Mouse (Mus musculus): Measurements from ENCODE around the gene Hmcn1. TPM values are rescaled to one million over a fixed set of nuclear protein-coding genes. Genes with fewer than 3 reads are reported as not detected.
A peak's percentile ranks its signal among the peaks of the same experiment; 100 is the strongest.

The Hmcn1 gene
- polyA plus RNA-seq, 2 experiments, result 35.3 to 80.4 TPM

DNA sequence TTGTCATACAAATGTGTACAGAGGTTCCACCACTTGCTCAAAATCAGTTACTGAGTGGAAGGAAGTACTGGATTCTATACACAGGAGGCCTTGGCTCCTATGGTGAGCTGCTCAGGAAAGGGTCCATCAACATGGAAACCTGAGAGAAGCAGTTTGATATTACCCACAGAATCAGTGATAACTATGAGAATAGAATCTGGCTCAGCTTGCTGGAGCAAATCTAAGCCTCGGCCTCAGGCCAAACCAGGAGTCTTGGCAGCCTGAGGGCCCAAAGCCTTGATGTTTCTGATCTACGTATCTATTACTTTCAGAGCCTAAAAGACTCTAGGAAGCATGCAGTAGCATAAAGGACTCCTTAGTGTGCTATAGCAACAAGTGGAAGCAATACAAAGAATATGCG lies 220.3 kb downstream of the Hmcn1 start:
- 84% methylated on average over 3 of the region's 3 CpGs for WGBS
- TF ChIP-seq POLR2A (IDR thresholded peaks at IDR 0.05; ENCODE audit: borderline replicate concordance, extremely low read depth, insufficient read depth, insufficient read length), result no peak
- Histone ChIP-seq H3K36me3 (ENCODE audit: control insufficient read depth, insufficient read depth, low read length) (no peaks in the 10 kb centered on the region; the same call in 1 of the 2 replicates), H3K4me3 (replicated peaks; ENCODE audit: low read length) (no peak overlapping the region), H3K9me3 (ENCODE audit: control insufficient read depth, low read length) (no peaks in the 10 kb centered on the region), H3K27me3 (ENCODE audit: control insufficient read depth, insufficient read depth, low read length) (no peaks in the 10 kb centered on the region), H3K4me2 (replicated peaks; ENCODE audit: low read depth, low read length, severe bottlenecking) (no peak overlapping the region), H3K4me1 (ENCODE audit: control insufficient read depth, insufficient read depth, low read length) (peaks cover 24% of the 10 kb centered on the region), H3K27ac (replicated peaks; ENCODE audit: low read depth, low read length) (no peak overlapping the region), H3K9ac (ENCODE audit: low read depth, low read length, severe bottlenecking) (no peak overlapping the region)
- ATAC-seq (ENCODE audit: low FRiP score, low read depth) (no peak), DNase-seq (ENCODE audit: low spot score) (no peak)

DNA sequence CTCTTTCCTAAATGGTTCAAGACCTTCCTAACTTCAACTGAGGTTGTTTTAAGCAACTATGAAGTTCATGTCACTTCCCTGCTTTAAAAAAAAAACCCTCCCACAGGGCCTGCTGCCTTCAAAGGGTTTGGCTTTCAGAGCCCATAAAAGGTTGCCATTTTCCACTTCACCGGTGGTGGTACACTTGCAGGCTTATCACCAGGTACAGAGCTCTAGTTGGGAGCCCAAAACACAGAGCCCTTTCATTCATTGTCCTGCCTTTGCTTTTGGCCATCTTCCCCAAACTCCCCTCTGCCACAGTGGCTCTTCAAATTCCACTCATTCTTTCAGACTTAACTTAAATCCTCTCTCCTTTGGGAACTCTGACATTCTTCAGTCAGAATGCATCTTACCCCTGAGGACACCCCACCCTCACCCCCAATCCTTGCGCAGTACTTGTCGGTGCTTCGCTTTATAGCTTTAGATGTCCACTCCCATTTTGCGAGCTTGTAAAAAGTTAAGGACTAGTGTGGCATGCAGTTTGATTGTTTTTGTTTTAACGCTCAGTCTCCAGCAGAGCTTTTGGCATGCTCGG lies 222.2 kb downstream of the Hmcn1 start:
- H3K4me2 ChIP-seq (replicated peaks; ENCODE audit: low read depth, low read length, severe bottlenecking), result peak overlapping the region; percentile 28; the same call in 1 of the 2 replicates
- ATAC-seq (ENCODE audit: low FRiP score, low read depth), result peak; percentile 45
- 11% methylated on average over 7 of the region's 7 CpGs for WGBS

GRCm38 (mm10) chr1:150769836-150770235 lies 223.4 kb downstream of the Hmcn1 start:
- Histone ChIP-seq H3K4me3 (replicated peaks; ENCODE audit: low read length) (no peak overlapping the region), H3K27me3 (ENCODE audit: control insufficient read depth, insufficient read depth, low read length) (no peaks in the 10 kb centered on the region), H3K4me1 (ENCODE audit: control insufficient read depth, insufficient read depth, low read length) (peaks cover 20% of the 10 kb centered on the region), H3K9ac (ENCODE audit: low read depth, low read length, severe bottlenecking) (no peak overlapping the region), H3K4me2 (replicated peaks; ENCODE audit: low read depth, low read length, severe bottlenecking) (no peak overlapping the region), H3K36me3 (ENCODE audit: control insufficient read depth, insufficient read depth, low read length) (no peaks in the 10 kb centered on the region; the same call in 1 of the 2 replicates), H3K27ac (replicated peaks; ENCODE audit: low read depth, low read length) (no peak overlapping the region), H3K9me3 (ENCODE audit: control insufficient read depth, low read length) (no peaks in the 10 kb centered on the region)
- DNase-seq (ENCODE audit: low spot score) (peak; percentile 54), ATAC-seq (ENCODE audit: low FRiP score, low read depth) (peak; percentile 48; the same call in 1 of the 2 replicates)
- WGBS, result 16% methylated on average over 2 of the region's 2 CpGs
- TF ChIP-seq POLR2A (IDR thresholded peaks at IDR 0.05; ENCODE audit: borderline replicate concordance, extremely low read depth, insufficient read depth, insufficient read length), result no peak

More for the DNA sequence above, 222.2 kb downstream of the Hmcn1 start:
- Histone ChIP-seq H3K9ac (ENCODE audit: low read depth, low read length, severe bottlenecking) (no peak overlapping the region), H3K9me3 (ENCODE audit: control insufficient read depth, low read length) (no peaks in the 10 kb centered on the region), H3K27me3 (ENCODE audit: control insufficient read depth, insufficient read depth, low read length) (no peaks in the 10 kb centered on the region), H3K4me1 (ENCODE audit: control insufficient read depth, insufficient read depth, low read length) (peaks cover 22% of the 10 kb centered on the region), H3K36me3 (ENCODE audit: control insufficient read depth, insufficient read depth, low read length) (no peaks in the 10 kb centered on the region; the same call in 1 of the 2 replicates), H3K4me3 (replicated peaks; ENCODE audit: low read length) (no peak overlapping the region), H3K27ac (replicated peaks; ENCODE audit: low read depth, low read length) (peak overlapping the region; percentile 43; the same call in 1 of the 2 replicates)
- no peak for TF ChIP-seq POLR2A (IDR thresholded peaks at IDR 0.05; ENCODE audit: borderline replicate concordance, extremely low read depth, insufficient read depth, insufficient read length)
- DNase-seq (ENCODE audit: low spot score), result peak; percentile 10

GRCm38 (mm10) chr1:150761678-150762077 lies 231.6 kb downstream of the Hmcn1 start:
- H3K9me3 ChIP-seq (ENCODE audit: control insufficient read depth, low read length), result no peaks in the 10 kb centered on the region
- H3K9ac ChIP-seq (ENCODE audit: low read depth, low read length, severe bottlenecking), result no peak overlapping the region
- no peak overlapping the region for H3K4me3 ChIP-seq (replicated peaks; ENCODE audit: low read length)
- H3K27ac ChIP-seq (replicated peaks; ENCODE audit: low read depth, low read length), result no peak overlapping the region
- ATAC-seq (ENCODE audit: low FRiP score, low read depth) (no peak), DNase-seq (ENCODE audit: low spot score) (no peak)
- H3K4me2 ChIP-seq (replicated peaks; ENCODE audit: low read depth, low read length, severe bottlenecking), result no peak overlapping the region
- TF ChIP-seq POLR2A (IDR thresholded peaks at IDR 0.05; ENCODE audit: borderline replicate concordance, extremely low read depth, insufficient read depth, insufficient read length), result no peak
- H3K27me3 ChIP-seq (ENCODE audit: control insufficient read depth, insufficient read depth, low read length), result no peaks in the 10 kb centered on the region
- H3K36me3 ChIP-seq (ENCODE audit: control insufficient read depth, insufficient read depth, low read length), result peaks cover 10% of the 10 kb centered on the region; the same call in 1 of the 2 replicates
- H3K4me1 ChIP-seq (ENCODE audit: control insufficient read depth, insufficient read depth, low read length), result 0 out of 2 replicates have a peak, but pooled peaks cover 3% of the 10 kb centered on the region
- WGBS, result 75% methylated on average over 4 of the region's 4 CpGs

DNA sequence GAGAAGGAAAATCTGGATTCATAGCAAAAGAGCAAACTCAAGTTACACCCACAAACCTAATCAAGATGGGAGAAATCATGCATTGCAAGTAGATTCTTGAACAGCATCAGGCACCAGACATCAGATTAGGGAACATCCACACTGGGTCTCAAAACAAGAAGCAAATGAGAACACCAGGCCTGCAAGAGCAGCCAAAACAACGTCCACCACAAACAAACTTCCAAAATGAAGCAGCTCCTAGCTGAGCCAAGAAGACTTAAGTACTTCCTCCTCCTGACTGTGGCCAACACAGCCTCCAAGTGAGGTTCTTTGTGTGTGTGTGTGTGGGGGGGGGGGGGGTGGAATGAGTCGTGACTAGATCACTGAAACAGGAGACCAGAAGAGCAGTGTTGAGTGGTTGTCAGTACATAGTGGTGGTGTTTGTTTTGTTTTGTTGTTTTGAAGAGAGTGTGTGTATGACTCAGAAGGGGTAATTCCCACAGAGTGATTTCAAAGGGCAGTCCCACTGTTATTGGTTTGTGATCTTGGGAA lies 232.4 kb downstream of the Hmcn1 start:
- Histone ChIP-seq H3K9me3 (ENCODE audit: control insufficient read depth, low read length) (no peaks in the 10 kb centered on the region), H3K4me3 (replicated peaks; ENCODE audit: low read length) (no peak overlapping the region), H3K36me3 (ENCODE audit: control insufficient read depth, insufficient read depth, low read length) (peaks cover 10% of the 10 kb centered on the region; the same call in 1 of the 2 replicates), H3K9ac (ENCODE audit: low read depth, low read length, severe bottlenecking) (no peak overlapping the region), H3K27me3 (ENCODE audit: control insufficient read depth, insufficient read depth, low read length) (no peaks in the 10 kb centered on the region), H3K4me2 (replicated peaks; ENCODE audit: low read depth, low read length, severe bottlenecking) (no peak overlapping the region), H3K27ac (replicated peaks; ENCODE audit: low read depth, low read length) (no peak overlapping the region), H3K4me1 (ENCODE audit: control insufficient read depth, insufficient read depth, low read length) (0 out of 2 replicates have a peak, but pooled peaks cover 3% of the 10 kb centered on the region)
- no peak for ATAC-seq (ENCODE audit: low FRiP score, low read depth)
- WGBS, result 29% methylated on average over 2 of the region's 2 CpGs
- no peak for DNase-seq (ENCODE audit: low spot score)
- TF ChIP-seq POLR2A (IDR thresholded peaks at IDR 0.05; ENCODE audit: borderline replicate concordance, extremely low read depth, insufficient read depth, insufficient read length), result no peak
